Mouse (Mus musculus) liver, postnatal 0 days (tissue): ENCODE measurements around the gene Inafm2.

Experiments
- CTCF ChIP-seq: sonication (generic); IDR thresholded peaks from 2 replicates; pipeline ENCODE4 v1.5.1; 2016; ENCODE audit warnings: antibody characterized with exemption, low read depth
- EP300 ChIP-seq: IDR thresholded peaks from 2 replicates; pipeline ENCODE4 v1.6.1; 2016; ENCODE audit warnings: antibody characterized with exemption, low read depth, mild to moderate bottlenecking

GRCm38 (mm10) chr2:118755407-118755806 lies 9.8 kb downstream of the Inafm2 start:
- no peak for TF ChIP-seq CTCF
- no peak for TF ChIP-seq EP300
